Mouse (Mus musculus) forebrain, embryonic 10.5 days (tissue): ENCODE measurements around the gene Nkx1-2. TPM values are rescaled to one million over a fixed set of nuclear protein-coding genes. Genes with fewer than 3 reads are reported as not detected.

Source experiments
- DNase-seq: peaks from one replicate; pipeline ENCODE4 v3.0.0-alpha.2; 2017; ENCODE audit warnings: low spot score; ENCODE audit errors: extremely low spot score
- H3K27ac ChIP-seq: fragments of 300-500 bp; sonication (generic); 2 replicates; pipeline ENCODE4 v1.5.1; 2016; ENCODE audit warnings: mild to moderate bottlenecking
- H3K27me3 ChIP-seq: fragments of 300-500 bp; sonication (generic); 2 replicates; pipeline ENCODE4 v1.6.1; 2016; ENCODE audit warnings: mild to moderate bottlenecking; ENCODE audit not compliant: poor library complexity, severe bottlenecking
- H3K36me3 ChIP-seq: fragments of 300-500 bp; sonication (generic); replicated peaks from 2 replicates; pipeline ENCODE4 v1.6.1; 2016; ENCODE audit warnings: mild to moderate bottlenecking, moderate library complexity
- H3K4me1 ChIP-seq: fragments of 300-500 bp; sonication (generic); 2 replicates; pipeline ENCODE4 v1.6.1; 2016
- H3K4me3 ChIP-seq: fragments of 300-500 bp; sonication (generic); 2 replicates; pipeline ENCODE4 v1.5.1; 2016; ENCODE audit warnings: mild to moderate bottlenecking, moderate library complexity
- H3K9me3 ChIP-seq: fragments of 300-500 bp; sonication (generic); 2 replicates; pipeline ENCODE4 v1.6.1; 2016; ENCODE audit warnings: mild to moderate bottlenecking, moderate library complexity
- WGBS: fragments of 180-500 bp; shearing (Covaris S2); methylation state at CpG from one replicate; pipeline ENCODE4 v1.1.7; 2016; 5-methylcytosine and 5-hydroxymethylcytosine counted together
- polyA plus RNA-seq: library from polyadenylated mRNA; unstranded; fragments of >200 nt; fragmentation: Nextera tagmentation; extraction: Ambion mirVana; gene quantifications from 2 replicates; pipeline ENCODE4 v1.2.1, GENCODE M21; 2016

Gene Nkx1-2
- polyA plus RNA-seq, 1 experiment from 2014 or later = 0.09 TPM

GRCm38 (mm10) chr7:132573205-132573604 is 26.2 kb downstream of the Nkx1-2 start:
- 60% methylated on average over 6 of the region's 6 CpGs for WGBS

GRCm38 (mm10) chr7:132572738-132573137 is 26.7 kb downstream of the Nkx1-2 start:
- peaks cover 24% of the 10 kb centered on the region for H3K36me3 ChIP-seq
- peak overlapping the region; percentile 53; the same call in 1 of the 2 replicates for H3K27ac ChIP-seq
- H3K27me3 ChIP-seq = peaks cover 13% of the 10 kb centered on the region
- 83% methylated on average over 3 of the region's 3 CpGs for WGBS
- H3K9me3 ChIP-seq = no peaks in the 10 kb centered on the region
- no peak for DNase-seq
- peaks cover 42% of the 10 kb centered on the region for H3K4me1 ChIP-seq
- no peak overlapping the region for H3K4me3 ChIP-seq

More at GRCm38 (mm10) chr7:132573205-132573604, 26.2 kb downstream of the Nkx1-2 start:
- Histone ChIP-seq H3K27me3 (peaks cover 17% of the 10 kb centered on the region), H3K27ac (peak overlapping the region; percentile 53; the same call in 1 of the 2 replicates), H3K4me3 (no peak overlapping the region), H3K4me1 (peaks cover 42% of the 10 kb centered on the region), H3K9me3 (no peaks in the 10 kb centered on the region), H3K36me3 (peaks cover 20% of the 10 kb centered on the region)
- DNase-seq = no peak

GRCm38 (mm10) chr7:132571481-132571880 is 28.0 kb downstream of the Nkx1-2 start:
- Histone ChIP-seq H3K27me3 (peaks cover under 1% of the 10 kb centered on the region; the same call in 1 of the 2 replicates), H3K27ac (no peak overlapping the region), H3K4me3 (no peak overlapping the region), H3K36me3 (peaks cover 35% of the 10 kb centered on the region), H3K9me3 (no peaks in the 10 kb centered on the region), H3K4me1 (peaks cover 38% of the 10 kb centered on the region)
- no peak for DNase-seq
- 94% methylated on average over 8 of the region's 8 CpGs for WGBS

GRCm38 (mm10) chr7:132570071-132570470 is 29.4 kb downstream of the Nkx1-2 start:
- WGBS = 91% methylated on average over 5 of the region's 5 CpGs
- peaks cover 28% of the 10 kb centered on the region for H3K4me1 ChIP-seq
- H3K36me3 ChIP-seq = peaks cover 44% of the 10 kb centered on the region
- H3K4me3 ChIP-seq = no peak overlapping the region
- DNase-seq = no peak
- H3K9me3 ChIP-seq = no peaks in the 10 kb centered on the region
- H3K27me3 ChIP-seq = no peaks in the 10 kb centered on the region
- H3K27ac ChIP-seq = no peak overlapping the region

- Histone ChIP-seq H3K27ac (no peak overlapping the region), H3K36me3 (peaks cover 56% of the 10 kb centered on the region)
- WGBS = 91% methylated on average over 6 of the region's 6 CpGs
Observed at GRCm38 (mm10) chr7:132568817-132569216, 30.6 kb downstream of the Nkx1-2 start.

GRCm38 (mm10) chr7:132565831-132566230 is 33.6 kb downstream of the Nkx1-2 start:
- H3K36me3 ChIP-seq = peaks cover 86% of the 10 kb centered on the region
- 85% methylated on average over 1 of the region's 1 CpGs for WGBS

More at GRCm38 (mm10) chr7:132568817-132569216, 30.6 kb downstream of the Nkx1-2 start:
- Histone ChIP-seq H3K27me3 (no peaks in the 10 kb centered on the region), H3K9me3 (no peaks in the 10 kb centered on the region), H3K4me3 (no peak overlapping the region), H3K4me1 (peaks cover 24% of the 10 kb centered on the region)
- no peak for DNase-seq

GRCm38 (mm10) chr7:132559138-132559766 is 40.2 kb downstream of the Nkx1-2 start:
- Histone ChIP-seq H3K27me3 (no peaks in the 10 kb centered on the region), H3K4me3 (no peak overlapping the region), H3K4me1 (no peaks in the 10 kb centered on the region; the same call in 1 of the 2 replicates), H3K27ac (no peak overlapping the region), H3K36me3 (peaks cover 78% of the 10 kb centered on the region), H3K9me3 (no peaks in the 10 kb centered on the region)
- DNase-seq = no peak
- 80% methylated on average over 3 of the region's 3 CpGs for WGBS

More at GRCm38 (mm10) chr7:132565831-132566230, 33.6 kb downstream of the Nkx1-2 start:
- H3K27ac ChIP-seq = no peak overlapping the region
- DNase-seq = no peak
- H3K4me3 ChIP-seq = no peak overlapping the region
- no peaks in the 10 kb centered on the region for H3K4me1 ChIP-seq
- H3K27me3 ChIP-seq = no peaks in the 10 kb centered on the region
- H3K9me3 ChIP-seq = no peaks in the 10 kb centered on the region

GRCm38 (mm10) chr7:132558141-132558736 is 41.2 kb downstream of the Nkx1-2 start:
- Histone ChIP-seq H3K9me3 (no peaks in the 10 kb centered on the region), H3K27me3 (no peaks in the 10 kb centered on the region), H3K4me3 (no peak overlapping the region), H3K36me3 (peaks cover 67% of the 10 kb centered on the region), H3K27ac (no peak overlapping the region), H3K4me1 (no peaks in the 10 kb centered on the region; the same call in 1 of the 2 replicates)
- 91% methylated on average over 7 of the region's 7 CpGs for WGBS
- no peak for DNase-seq

- DNase-seq = no peak
- Histone ChIP-seq H3K9me3 (no peaks in the 10 kb centered on the region), H3K36me3 (peaks cover 51% of the 10 kb centered on the region), H3K4me1 (no peaks in the 10 kb centered on the region; the same call in 1 of the 2 replicates), H3K27me3 (no peaks in the 10 kb centered on the region), H3K27ac (no peak overlapping the region), H3K4me3 (no peak overlapping the region)
- WGBS = 89% methylated on average over 5 of the region's 5 CpGs
Observed at GRCm38 (mm10) chr7:132556575-132556974, 42.9 kb downstream of the Nkx1-2 start.

- 47% methylated on average over 4 of the region's 4 CpGs for WGBS
Observed at GRCm38 (mm10) chr7:132555911-132556310, 43.5 kb downstream of the Nkx1-2 start.

GRCm38 (mm10) chr7:132554091-132554490 is 45.3 kb downstream of the Nkx1-2 start:
- H3K9me3 ChIP-seq = no peaks in the 10 kb centered on the region
- H3K4me1 ChIP-seq = peaks cover 5% of the 10 kb centered on the region
- H3K4me3 ChIP-seq = no peak overlapping the region
- 94% methylated on average over 2 of the region's 2 CpGs for WGBS
- H3K27me3 ChIP-seq = no peaks in the 10 kb centered on the region
- H3K36me3 ChIP-seq = peaks cover 26% of the 10 kb centered on the region
- DNase-seq = no peak
- H3K27ac ChIP-seq = no peak overlapping the region

More at GRCm38 (mm10) chr7:132555911-132556310, 43.5 kb downstream of the Nkx1-2 start:
- H3K27ac ChIP-seq = no peak overlapping the region
- no peaks in the 10 kb centered on the region for H3K27me3 ChIP-seq
- no peaks in the 10 kb centered on the region for H3K9me3 ChIP-seq
- no peak overlapping the region for H3K4me3 ChIP-seq
- peaks cover 44% of the 10 kb centered on the region for H3K36me3 ChIP-seq
- H3K4me1 ChIP-seq = peaks cover 5% of the 10 kb centered on the region
- DNase-seq = no peak

GRCm38 (mm10) chr7:132551351-132552126 is 47.9 kb downstream of the Nkx1-2 start:
- Histone ChIP-seq H3K9me3 (no peaks in the 10 kb centered on the region), H3K27me3 (0 out of 2 replicates have a peak, but pooled peaks cover 6% of the 10 kb centered on the region), H3K4me3 (peak overlapping the region; percentile 67), H3K27ac (peak overlapping the region; percentile 82), H3K36me3 (peaks cover under 1% of the 10 kb centered on the region), H3K4me1 (peaks cover 5% of the 10 kb centered on the region)
- WGBS = 1% methylated on average over 27 of the region's 27 CpGs
- DNase-seq = peak; percentile 93
